Mouse (Mus musculus) CH12F3 (cell line): ENCODE results near the gene Creg1.

ENCODE experiments used
- in situ Hi-C: fragments of 300-500 bp; cut with MboI; formaldehyde crosslinking; loops from 2 replicates; pipeline ENCODE4 v1.14.3; 2020; ENCODE audit warnings: low sequenced_read_pairs

Creg1 gene

DNA sequence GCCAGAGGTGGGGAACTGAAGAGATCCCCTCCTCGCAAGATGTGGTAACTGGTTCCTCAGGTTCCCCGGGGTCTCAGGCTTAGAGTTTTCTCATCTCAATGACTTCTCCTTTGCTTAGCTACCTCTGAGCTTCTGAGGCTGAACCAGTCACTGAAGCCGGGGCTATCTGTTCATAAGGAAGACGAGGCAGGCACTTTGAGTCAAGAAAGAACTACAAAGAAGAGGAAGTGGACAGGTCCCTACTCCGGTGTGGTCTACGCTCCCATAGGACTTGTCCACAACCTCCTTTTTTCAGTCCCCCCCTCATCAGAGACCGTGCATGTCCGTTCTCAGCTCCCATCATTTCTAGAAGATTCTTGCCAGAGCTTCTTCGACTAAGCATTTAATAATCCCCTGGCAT is 17.9 kb downstream of the Creg1 start:
- in situ Hi-C loops: loop anchor here (25.0 kb wide), 1 partner anchor 556 kb away; no protein-coding TSS in a partner anchor

DNA sequence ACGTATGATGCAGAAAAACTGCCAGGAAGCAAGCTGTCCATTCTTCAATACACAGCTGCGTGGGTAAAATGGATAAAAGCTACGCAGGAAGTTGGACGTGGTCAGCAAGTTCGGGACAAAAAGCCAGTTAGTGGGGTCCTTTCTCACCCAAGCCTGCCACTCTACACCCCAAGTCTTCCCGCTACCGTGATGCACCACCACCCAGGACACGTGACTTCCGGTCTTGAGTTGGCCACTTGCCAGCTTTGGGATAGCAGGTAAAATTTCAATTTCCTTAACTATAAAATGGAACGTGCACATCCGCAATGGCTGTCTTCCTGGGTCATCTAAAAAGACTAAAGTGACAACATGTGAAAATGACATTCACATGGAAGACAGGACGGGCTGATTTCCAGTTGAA is 18.4 kb downstream of the Creg1 start:
- in situ Hi-C loops: loop anchor here (25.0 kb wide), 1 partner anchor 555 kb away; no protein-coding TSS in a partner anchor

GRCm38 (mm10) chr1:165786296-165786695 is 22.8 kb downstream of the Creg1 start:
- in situ Hi-C loops: loop anchor here (25.0 kb wide), 1 partner anchor 551 kb away; no protein-coding TSS in a partner anchor

- in situ Hi-C loops: loop anchor here (25.0 kb wide), 1 partner anchor 549 kb away; no protein-coding TSS in a partner anchor
These were observed 25.0 kb downstream of the Creg1 start, which contains the start of gene Cd247 for GRCm38 (mm10) chr1:165788511-165788910. Cd247 (plus strand) TSS chr1:165788681.

DNA sequence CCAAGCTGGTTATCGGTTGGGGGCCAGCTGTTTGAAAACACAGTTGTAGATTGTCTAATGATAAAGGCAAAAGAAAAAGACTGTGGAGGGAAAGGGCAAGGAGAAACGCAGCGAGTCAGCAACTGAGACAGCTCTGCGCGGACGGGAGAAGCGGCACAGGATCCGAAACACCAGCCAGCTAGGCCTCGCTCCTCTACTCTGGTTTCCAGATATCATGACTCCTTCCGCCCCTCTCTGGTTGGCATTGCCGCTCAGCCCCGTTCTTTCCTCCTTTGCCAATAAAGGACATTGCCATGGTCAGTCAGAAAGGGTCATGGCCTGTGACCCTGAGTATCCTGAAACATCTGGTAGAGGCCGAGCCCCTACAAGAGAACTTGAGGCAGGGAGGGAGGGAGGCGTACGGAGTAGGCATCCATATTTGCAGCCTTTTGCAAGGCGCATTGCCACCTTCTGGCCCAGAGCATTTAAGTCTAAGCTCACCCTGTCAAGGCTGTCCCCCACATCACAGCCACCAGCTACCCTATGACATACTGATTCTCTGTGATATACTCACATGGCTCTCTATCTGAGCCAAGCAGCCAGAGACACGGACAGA is 25.6 kb downstream of the Creg1 start:
- in situ Hi-C loops: loop anchor here (25.0 kb wide), 1 partner anchor 548 kb away; no protein-coding TSS in a partner anchor

DNA sequence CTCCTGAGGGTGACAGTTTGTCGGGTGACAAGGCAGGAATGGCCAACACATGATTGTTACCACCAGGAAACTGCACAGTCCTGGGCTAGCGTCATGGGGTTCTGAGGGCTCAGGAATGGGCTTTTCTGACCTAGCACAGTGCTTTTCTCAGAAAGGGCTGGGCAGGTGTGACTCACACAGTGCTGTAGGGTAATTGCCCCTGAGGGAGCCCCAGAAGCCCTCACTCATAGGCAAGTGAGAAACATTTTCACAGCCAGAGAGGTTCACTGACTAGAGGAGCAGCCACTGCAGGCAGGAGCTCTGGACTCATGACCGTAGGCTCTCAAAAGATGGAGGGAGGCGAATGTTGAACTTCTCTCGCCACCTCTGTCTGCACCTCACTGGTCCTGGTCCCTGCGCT is 26.4 kb downstream of the Creg1 start:
- in situ Hi-C loops: loop anchor here (25.0 kb wide), 1 partner anchor 547 kb away; no protein-coding TSS in a partner anchor

- in situ Hi-C loops: loop anchor here (25.0 kb wide), 1 partner anchor 547 kb away; no protein-coding TSS in a partner anchor
These were observed 27.1 kb downstream of the Creg1 start for GRCm38 (mm10) chr1:165790461-165791210.

DNA sequence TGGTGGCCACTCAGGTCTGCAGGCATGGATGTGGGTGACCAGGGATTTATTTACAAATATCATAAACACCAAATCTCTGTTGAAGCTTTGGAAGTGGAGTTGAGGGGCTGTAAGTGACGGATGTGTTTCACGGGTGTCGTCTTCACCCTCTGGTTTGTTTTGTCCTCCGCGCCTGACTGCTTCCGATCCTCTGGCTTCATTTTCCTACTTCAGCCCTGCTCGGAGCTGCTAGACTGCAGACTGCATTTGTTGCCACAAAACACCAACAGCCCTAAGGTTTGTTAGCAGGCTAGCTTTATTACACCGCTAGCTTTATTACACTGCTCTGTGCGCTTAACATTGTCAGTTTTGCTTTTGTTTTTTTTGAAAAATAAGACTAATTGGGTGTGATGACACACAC is 27.9 kb downstream of the Creg1 start:
- in situ Hi-C loops: loop anchor here (25.0 kb wide), 1 partner anchor 546 kb away; no protein-coding TSS in a partner anchor

- in situ Hi-C loops: no loop called here
These were observed 38.3 kb downstream of the Creg1 start for GRCm38 (mm10) chr1:165801709-165802310.

- in situ Hi-C loops: no loop called here
These were observed 39.6 kb downstream of the Creg1 start for GRCm38 (mm10) chr1:165803107-165803506.

DNA sequence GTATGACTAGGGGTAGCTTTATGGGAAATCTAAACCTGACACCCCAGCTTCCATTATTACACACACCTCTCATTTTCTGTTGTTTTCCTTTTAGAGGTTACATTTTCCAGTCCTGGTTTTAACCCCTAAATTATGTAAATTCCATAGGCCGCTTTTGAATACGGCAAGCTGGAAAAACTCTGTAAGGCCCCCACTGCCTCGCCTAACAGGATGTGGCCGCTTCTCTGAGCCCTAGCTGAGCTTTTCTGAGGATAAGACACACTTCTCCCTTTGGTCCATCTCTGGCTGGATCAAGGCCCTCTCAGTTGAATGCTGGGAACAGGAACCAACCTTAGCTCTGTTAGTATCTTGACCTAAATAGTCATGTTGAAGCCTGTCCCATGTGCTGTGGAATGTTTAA is 40.6 kb downstream of the Creg1 start:
- in situ Hi-C loops: no loop called here

DNA sequence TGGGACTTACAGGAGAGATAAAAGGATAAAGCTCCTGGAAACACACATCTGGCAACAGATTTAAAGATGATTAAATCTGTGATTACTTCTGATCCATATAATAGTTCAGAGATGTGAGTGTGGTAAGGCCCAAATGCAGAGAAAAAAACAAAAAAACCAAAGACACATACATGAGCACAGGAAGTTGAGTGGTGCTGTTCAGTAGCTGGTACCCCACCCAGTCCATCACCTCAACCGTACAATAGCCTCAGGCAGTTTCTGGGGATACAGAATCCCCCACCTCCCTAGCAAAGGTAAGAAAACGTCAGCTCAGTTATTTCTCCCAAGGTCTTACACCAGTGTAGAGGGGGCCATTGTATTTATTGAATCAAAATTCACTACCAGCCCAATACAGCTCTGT is 47.1 kb downstream of the Creg1 start:
- in situ Hi-C loops: no loop called here

GRCm38 (mm10) chr1:165811170-165811569 is 47.6 kb downstream of the Creg1 start:
- in situ Hi-C loops: no loop called here

DNA sequence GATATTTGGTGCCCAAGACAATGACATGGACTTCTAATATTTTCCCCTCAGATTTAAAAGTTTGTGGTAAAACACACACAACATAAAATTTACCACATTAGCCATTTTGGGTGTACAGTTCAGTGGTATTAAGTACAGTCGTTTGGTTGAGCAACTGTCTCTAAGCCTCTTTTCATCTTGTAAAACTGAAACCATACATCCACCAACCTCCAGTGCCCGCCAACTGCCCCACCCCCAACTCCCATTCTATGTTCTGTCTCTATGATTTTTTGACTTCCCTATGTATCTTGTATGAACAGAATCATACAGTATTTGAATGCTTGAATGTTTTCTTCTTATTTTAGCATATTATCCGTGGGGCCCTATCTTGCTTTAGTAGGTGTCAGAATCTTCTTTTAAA is 49.2 kb downstream of the Creg1 start:
- in situ Hi-C loops: no loop called here

GRCm38 (mm10) chr1:165814116-165814515 is 50.6 kb downstream of the Creg1 start:
- in situ Hi-C loops: no loop called here

DNA sequence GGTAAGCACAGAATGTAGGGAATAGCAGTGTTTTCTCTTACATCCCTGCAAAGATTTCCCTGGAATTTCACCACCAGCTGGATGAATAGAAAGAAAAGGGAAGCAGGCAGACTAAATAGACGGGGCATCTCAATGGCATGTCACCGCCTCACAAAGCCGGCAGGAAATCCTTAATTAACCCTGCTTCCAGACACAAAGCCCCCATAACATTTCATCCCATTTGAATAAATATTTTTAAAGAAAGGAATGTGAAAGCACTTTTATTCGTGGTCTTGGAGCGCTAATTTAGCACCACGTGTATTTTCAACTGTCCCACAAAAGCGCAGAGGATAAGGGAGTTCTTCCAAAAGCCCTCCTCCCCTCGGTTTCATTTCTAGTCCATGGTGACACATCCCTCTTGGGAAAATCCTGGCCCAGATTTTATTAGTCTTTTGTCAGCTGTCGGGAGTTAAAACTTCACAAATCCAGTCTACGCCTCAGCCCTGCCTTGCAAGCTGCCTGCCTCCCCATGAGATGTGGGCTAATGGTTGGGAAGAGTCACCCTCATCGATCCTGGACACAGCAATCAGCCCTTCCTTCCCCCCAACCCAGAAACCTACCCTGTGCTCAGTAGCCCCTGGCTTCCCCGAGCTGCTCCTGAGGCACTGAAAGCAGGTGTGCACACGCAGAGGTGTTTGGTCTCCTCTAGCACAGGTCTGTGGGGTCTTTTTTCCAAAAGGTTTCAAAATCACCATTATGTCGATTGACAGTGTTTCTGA is 51.2 kb downstream of the Creg1 start:
- in situ Hi-C loops: no loop called here

DNA sequence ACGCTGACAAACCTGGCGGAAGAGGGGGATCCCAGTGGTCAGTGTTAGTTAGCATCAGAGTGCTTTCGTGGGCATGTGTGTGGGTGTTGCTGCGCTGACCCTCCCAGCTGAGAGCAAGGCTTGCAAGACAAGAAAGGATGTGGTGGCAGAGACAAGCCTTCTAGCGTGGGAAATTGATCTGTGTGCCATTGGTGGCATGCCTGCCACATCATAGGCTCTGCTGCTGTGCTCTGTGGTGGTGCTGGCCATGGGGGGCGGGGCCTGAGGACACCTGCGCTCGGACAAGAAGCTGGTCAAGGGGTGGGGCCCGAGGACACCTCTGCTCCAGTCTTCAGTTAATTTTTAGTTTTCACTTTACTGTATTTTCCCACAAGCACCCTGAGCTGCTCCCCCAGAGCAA is 52.8 kb downstream of the Creg1 start:
- in situ Hi-C loops: no loop called here

GRCm38 (mm10) chr1:165817264-165817663 is 53.7 kb downstream of the Creg1 start:
- in situ Hi-C loops: no loop called here

GRCm38 (mm10) chr1:165818145-165818860 is 54.8 kb downstream of the Creg1 start:
- in situ Hi-C loops: no loop called here

GRCm38 (mm10) chr1:165819147-165819546 is 55.6 kb downstream of the Creg1 start:
- in situ Hi-C loops: no loop called here
